Mouse (Mus musculus) adrenal gland, adult 2 months (tissue): ENCODE results near the gene Iars. TPM values are rescaled to one million over a fixed set of nuclear protein-coding genes. Genes with fewer than 3 reads are reported as not detected.
"Not testable (repeated sequence)": the region's sequence is repeated elsewhere in the genome, so short reads cannot be mapped to it uniquely, and the experiment has no call there.

Experiments
- DNase-seq: peaks from one replicate; pipeline ENCODE4 v3.0.0; 2021
- polyA plus RNA-seq: library from polyadenylated mRNA; depleted of rRNA; stranded (reverse); fragments of >200 nt; gene quantifications from 2 replicates; pipeline ENCODE4 v1.2.3, GENCODE M21; 2012; rRNA removed
- total RNA-seq, 2 experiments: library from RNA; stranded (reverse); gene quantifications; 2 replicates each; pipeline ENCODE4 v1.2.3; 2021

Iars gene
- total and polyA plus RNA-seq, 3 experiments, result 9.3 to 78.3 (median 65.8) TPM

GRCm38 (mm10) chr13:49736430-49736829 is 54.5 kb downstream of the Iars start:
- no peak for DNase-seq

DNA sequence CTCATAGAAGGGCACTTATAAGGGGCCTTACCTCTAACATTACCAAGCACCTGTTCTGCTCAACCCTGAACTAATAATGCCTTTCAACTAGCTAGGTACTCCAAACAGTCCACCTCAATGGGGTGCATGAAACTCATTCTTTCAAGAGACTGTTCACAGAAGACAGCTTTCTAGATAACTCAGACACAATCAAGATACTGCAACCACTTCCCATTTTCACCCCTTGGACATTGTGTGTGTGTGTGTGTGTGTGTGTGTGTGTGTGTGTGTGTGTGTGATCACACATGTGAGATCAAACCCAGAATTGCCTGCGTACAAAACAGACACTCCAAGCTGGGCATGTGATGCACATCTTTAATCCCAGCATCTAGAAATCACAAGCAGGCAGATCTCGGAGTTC is 56.1 kb downstream of the Iars start:
- no peak for DNase-seq

DNA sequence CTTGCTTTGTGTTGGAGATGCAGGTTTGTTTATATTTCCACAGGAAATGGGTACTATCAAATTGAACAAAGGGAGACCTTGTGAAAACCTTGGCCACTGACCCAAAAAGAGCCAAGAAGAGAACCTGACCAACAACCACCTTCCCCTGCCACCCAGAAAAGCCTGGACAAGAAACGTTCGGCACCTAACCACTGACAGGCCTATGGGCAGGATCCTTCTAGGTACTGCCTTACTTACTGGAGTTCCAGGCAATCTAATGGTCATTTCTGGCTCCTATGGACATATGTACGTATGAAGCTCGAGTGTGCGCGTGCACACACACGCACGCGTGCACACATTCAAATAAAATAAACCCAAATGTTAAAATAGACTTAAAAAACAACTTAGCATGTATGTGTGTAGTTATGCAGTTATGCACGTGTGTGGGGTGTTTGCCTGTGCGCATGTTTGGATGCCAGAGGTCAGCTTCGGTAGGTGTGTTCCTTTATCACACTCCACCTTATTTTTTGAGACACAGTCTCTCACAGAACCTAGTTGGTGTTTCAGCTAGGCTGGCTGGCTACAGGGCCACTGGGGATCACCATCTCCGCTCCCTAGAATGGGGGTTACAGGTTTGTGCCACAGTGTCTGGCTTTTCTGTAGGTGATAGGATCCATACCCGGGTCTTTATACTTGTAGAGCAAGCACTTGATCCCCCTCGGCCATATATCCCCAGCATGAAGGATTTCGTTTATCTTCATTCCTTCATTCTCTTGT is 59.6 kb downstream of the Iars start:
- DNase-seq, result no peak

- DNase-seq, result no peak
Measured at GRCm38 (mm10) chr13:49756591-49756990, 74.7 kb downstream of the Iars start.

GRCm38 (mm10) chr13:49757966-49758365 is 76.1 kb downstream of the Iars start:
- DNase-seq, result no peak

GRCm38 (mm10) chr13:49760675-49761074 is 78.8 kb downstream of the Iars start:
- no peak for DNase-seq

GRCm38 (mm10) chr13:49762208-49762607 is 80.3 kb downstream of the Iars start:
- DNase-seq, result no peak

GRCm38 (mm10) chr13:49765306-49765705 is 83.4 kb downstream of the Iars start:
- no peak for DNase-seq

GRCm38 (mm10) chr13:49766269-49766668 is 84.4 kb downstream of the Iars start:
- DNase-seq, result no peak

GRCm38 (mm10) chr13:49768048-49768447 is 86.1 kb downstream of the Iars start:
- no peak for DNase-seq

DNA sequence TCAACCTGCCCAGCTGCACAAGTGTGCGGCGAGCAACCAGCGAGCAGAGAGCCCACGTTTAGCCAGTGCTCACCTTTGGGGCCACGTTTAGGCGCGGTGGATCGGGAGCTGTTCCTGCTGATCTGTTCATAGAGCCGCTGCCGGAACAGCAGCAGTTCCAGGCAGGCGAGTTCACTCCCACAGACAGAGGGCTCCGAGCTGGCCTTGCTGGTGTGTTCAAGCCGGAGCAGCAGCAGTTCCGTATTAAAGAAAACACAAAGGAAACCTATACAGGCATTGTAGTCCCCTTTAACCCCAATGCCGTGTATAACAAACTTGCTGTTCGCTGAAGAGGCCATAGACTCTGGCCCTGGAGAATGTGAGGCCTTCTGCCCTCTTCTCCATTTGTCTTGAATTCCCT is 87.2 kb downstream of the Iars start:
- DNase-seq, result no peak

- DNase-seq, result not testable (repeated sequence)
Measured at GRCm38 (mm10) chr13:49771536-49771935, 89.6 kb downstream of the Iars start.

Other genes starting within 250 kb of the Iars start
- 1 to 10 TPM; 1.2 to 1.5 TPM for gene Tes3-ps, start 188.8 kb upstream of the Iars start, total RNA-seq
- gene Tes3-ps, start 188.8 kb upstream of the Iars start, polyA plus RNA-seq, result not detected in 2 replicates
- 1 to 10 TPM; 7.2 to 9.5 TPM for gene Ecm2, start 177.3 kb upstream of the Iars start, total RNA-seq
- gene Ecm2, start 177.3 kb upstream of the Iars start, polyA plus RNA-seq, result 0.54 and 0.65 TPM in 2 replicates
- 1 to 10 TPM; 3.4 to 4.7 TPM for gene Aspn, start 137.7 kb upstream of the Iars start, total RNA-seq
- 0.06 and 0.09 TPM in 2 replicates for gene Aspn, start 137.7 kb upstream of the Iars start, polyA plus RNA-seq
- gene Omd, start 99.6 kb upstream of the Iars start, total RNA-seq, result 1 to 10 TPM; 5.1 to 6.2 TPM
- 0.20 TPM in 1 of 2 replicates, not detected in the other for gene Omd, start 99.6 kb upstream of the Iars start, polyA plus RNA-seq
- 10 to 100 TPM; 60.1 to 64.3 TPM for gene Ogn, start 74.1 kb upstream of the Iars start, total RNA-seq
- 2.1 and 3.2 TPM in 2 replicates for gene Ogn, start 74.1 kb upstream of the Iars start, polyA plus RNA-seq
- gene Cenpp, start 29.3 kb upstream of the Iars start, total RNA-seq, result 1 to 10 TPM in 1 of 2 experiments, under 1 TPM in 1; 0.79 to 1.0 TPM
- gene Cenpp, start 29.3 kb upstream of the Iars start, polyA plus RNA-seq, result 0.12 and 0.39 TPM in 2 replicates
- 10 to 100 TPM; 21.7 to 33.0 TPM for gene Nol8, start 29.0 kb upstream of the Iars start, total RNA-seq
- gene Nol8, start 29.0 kb upstream of the Iars start, polyA plus RNA-seq, result 0.19 and 0.22 TPM in 2 replicates
- not detected for gene Gm30302, start 116.9 kb downstream of the Iars start, total RNA-seq
- gene Gm30302, start 116.9 kb downstream of the Iars start, polyA plus RNA-seq, result not detected in 2 replicates